Mouse (Mus musculus) liver, embryonic 16.5 days (tissue): ENCODE data around the gene Klk8. TPM values are rescaled to one million over a fixed set of nuclear protein-coding genes. Genes with fewer than 3 reads are reported as not detected.

ENCODE experiments used
- ATAC-seq: fragments of 200-750 bp; cut with Nextera tagmentation; 2 replicates; pipeline ENCODE4 v1.8.0; 2017; ENCODE audit warnings: low read depth, mild to moderate bottlenecking, moderate number of reproducible peaks, moderate library complexity
- H3K27ac ChIP-seq: fragments of 300-500 bp; sonication (generic); 2 replicates; pipeline ENCODE4 v1.5.1; 2014; ENCODE audit warnings: mild to moderate bottlenecking, low read length
- H3K27me3 ChIP-seq: fragments of 300-500 bp; sonication (generic); 2 replicates; pipeline ENCODE4 v1.6.1; 2014; ENCODE audit warnings: low read depth, low read length, mixed read lengths; ENCODE audit not compliant: control insufficient read depth, insufficient read depth
- H3K36me3 ChIP-seq: fragments of 300-500 bp; sonication (generic); 2 replicates; pipeline ENCODE4 v1.6.1; 2014; ENCODE audit warnings: mild to moderate bottlenecking; ENCODE audit not compliant: control insufficient read depth, insufficient read depth
- H3K4me1 ChIP-seq: fragments of 300-500 bp; sonication (generic); 2 replicates; pipeline ENCODE4 v1.6.1; 2014; ENCODE audit warnings: low read depth, low read length, mixed read lengths; ENCODE audit not compliant: control insufficient read depth
- H3K4me2 ChIP-seq: fragments of 300-500 bp; sonication (generic); 2 replicates; pipeline ENCODE4 v1.6.1; 2014; ENCODE audit warnings: low read depth, low read length, mixed read lengths
- H3K4me3 ChIP-seq: fragments of 300-500 bp; sonication (generic); 2 replicates; pipeline ENCODE4 v1.5.1; 2014; ENCODE audit warnings: low read depth, mild to moderate bottlenecking, low read length
- H3K9ac ChIP-seq: fragments of 300-500 bp; sonication (generic); 2 replicates; pipeline ENCODE4 v1.6.1; 2014; ENCODE audit warnings: low read depth, low read length
- H3K9me3 ChIP-seq: fragments of 300-500 bp; sonication (generic); replicated peaks from 2 replicates; pipeline ENCODE4 v1.6.1; 2016; ENCODE audit warnings: low read length; ENCODE audit not compliant: control insufficient read depth
- WGBS: fragments of 180-500 bp; shearing (Covaris S2); extraction: QIAGEN DNeasy Blood & Tissue Kit; methylation state at CpG from one replicate; pipeline ENCODE4 v1.1.7; 2014; ENCODE audit not compliant: insufficient replicate concordance; 5-methylcytosine and 5-hydroxymethylcytosine counted together
- polyA plus RNA-seq: library from polyadenylated mRNA; unstranded; fragments of >200 nt; fragmentation: Nextera tagmentation; extraction: Ambion mirVana; gene quantifications from 2 replicates; pipeline ENCODE4 v1.2.1, GENCODE M21; 2015

The Klk8 gene
- polyA plus RNA-seq, 1 experiment from 2014 or later: 4.3 TPM

DNA sequence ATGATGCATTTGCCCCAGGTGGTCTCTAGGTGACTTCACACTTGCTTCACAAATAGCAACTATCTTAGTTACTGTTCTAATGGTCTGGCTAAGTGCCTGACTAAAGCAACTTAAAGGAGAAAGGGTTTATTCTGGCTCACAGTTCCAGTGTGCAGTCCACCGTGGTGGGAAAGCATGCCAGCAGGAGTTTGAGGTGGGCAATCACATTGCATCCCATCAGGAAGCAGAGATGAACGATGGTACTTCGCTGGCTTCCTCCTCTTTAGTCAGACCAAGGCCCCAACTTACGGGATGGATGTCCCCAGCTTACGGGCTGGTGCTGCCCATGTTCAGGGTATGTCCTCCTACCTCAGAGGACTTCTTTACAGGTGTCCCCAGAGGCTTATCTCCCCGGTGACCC is 54.2 kb downstream of the Klk8 start:
- Histone ChIP-seq H3K27me3 (no peaks in the 10 kb centered on the region), H3K4me3 (no peak overlapping the region), H3K4me1 (no peaks in the 10 kb centered on the region), H3K4me2 (no peak overlapping the region), H3K9ac (no peak overlapping the region), H3K36me3 (no peaks in the 10 kb centered on the region), H3K9me3 (no peaks in the 10 kb centered on the region), H3K27ac (no peak overlapping the region)
- ATAC-seq: no peak
- WGBS: 74% methylated on average over 6 of the region's 6 CpGs

Other genes starting within 250 kb of the Klk8 start
- gene Zfp658, start 235.3 kb upstream of the Klk8 start, polyA plus RNA-seq: 0.19 and 0.29 TPM in 2 replicates
- gene Zfp719, start 218.0 kb upstream of the Klk8 start, polyA plus RNA-seq: 1.8 and 2.2 TPM in 2 replicates
- gene Zfp819, start 190.4 kb upstream of the Klk8 start, polyA plus RNA-seq: not detected in 2 replicates
- gene Ceacam18, start 162.9 kb upstream of the Klk8 start, polyA plus RNA-seq: 0.15 TPM in 1 of 2 replicates, not detected in the other
- gene Siglece, start 137.4 kb upstream of the Klk8 start, polyA plus RNA-seq: 4.0 and 5.0 TPM in 2 replicates
- 3.7 and 3.8 TPM in 2 replicates for gene Ctu1, start 125.6 kb upstream of the Klk8 start, polyA plus RNA-seq
- not detected in 2 replicates for gene Klk14, start 107.2 kb upstream of the Klk8 start, polyA plus RNA-seq
- not detected in 2 replicates for gene Klk13, start 85.0 kb upstream of the Klk8 start, polyA plus RNA-seq
- not detected in 2 replicates for gene Klk12, start 28.7 kb upstream of the Klk8 start, polyA plus RNA-seq
- not detected in 2 replicates for gene Klk11, start 23.0 kb upstream of the Klk8 start, polyA plus RNA-seq
- gene Klk10, start 16.5 kb upstream of the Klk8 start, polyA plus RNA-seq: not detected in 2 replicates
- not detected in 2 replicates for gene Klk9, start 5.7 kb upstream of the Klk8 start, polyA plus RNA-seq
- gene Klk7, start 13.7 kb downstream of the Klk8 start, polyA plus RNA-seq: not detected in 2 replicates
- not detected in 2 replicates for gene Klk6, start 26.9 kb downstream of the Klk8 start, polyA plus RNA-seq
- gene Klk5, start 44.4 kb downstream of the Klk8 start, polyA plus RNA-seq: not detected in 2 replicates
- gene Klk4, start 83.6 kb downstream of the Klk8 start, polyA plus RNA-seq: not detected in 2 replicates
- not detected in 2 replicates for gene Klk15, start 136.2 kb downstream of the Klk8 start, polyA plus RNA-seq
- not detected in 2 replicates for gene Klk1b8, start 153.1 kb downstream of the Klk8 start, polyA plus RNA-seq
- gene Klk1b1, start 169.2 kb downstream of the Klk8 start, polyA plus RNA-seq: not detected in 2 replicates
- not detected in 2 replicates for gene Klk1b9, start 178.5 kb downstream of the Klk8 start, polyA plus RNA-seq
- not detected in 2 replicates for gene Klk1b11, start 198.3 kb downstream of the Klk8 start, polyA plus RNA-seq
- gene Klk1b26, start 214.6 kb downstream of the Klk8 start, polyA plus RNA-seq: 0.26 TPM in 1 of 2 replicates, not detected in the other